Mouse (Mus musculus) E14TG2a.4 (cell line): ENCODE results near the gene Trmo.

Source experiments
- CTCF ChIP-seq: conservative IDR thresholded peaks from 2 replicates; pipeline ENCODE4 v1.5.1; 2014; ENCODE audit warnings: low read length
- NANOG ChIP-seq: IDR thresholded peaks from 2 replicates; pipeline ENCODE4 v1.6.1; 2014; ENCODE audit warnings: borderline replicate concordance, low read length, mixed read lengths
- POU5F1 ChIP-seq: IDR thresholded peaks from 2 replicates; pipeline ENCODE4 v1.6.1; 2014; ENCODE audit warnings: low read length, borderline replicate concordance

DNA sequence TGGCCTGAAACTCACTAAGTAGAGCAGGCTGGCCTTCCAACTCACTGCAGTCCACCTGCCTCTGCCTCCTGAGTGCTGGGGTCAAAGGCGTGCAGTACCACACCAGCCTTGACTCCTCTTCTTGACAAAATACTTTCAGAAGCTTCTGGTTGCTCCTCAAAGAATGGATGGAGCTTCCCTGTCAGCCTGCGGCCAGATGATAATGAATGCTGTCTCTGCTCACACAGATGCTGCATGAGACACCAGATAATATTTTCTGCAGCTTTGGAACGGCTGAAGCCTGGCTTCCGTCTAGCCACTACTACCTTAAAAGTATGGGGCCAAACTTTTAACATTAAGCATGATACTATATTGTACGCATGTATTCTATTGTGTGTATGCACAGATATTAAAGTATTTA, 21.4 kb upstream of the Trmo start:
- no peak for TF ChIP-seq CTCF
- no peak for TF ChIP-seq POU5F1
- TF ChIP-seq NANOG = no peak
